Mouse (Mus musculus) liver, embryonic 11.5 days (tissue): Measurements from ENCODE around the gene Tas1r1. TPM values are rescaled to one million over a fixed set of nuclear protein-coding genes. Genes with fewer than 3 reads are reported as not detected.

Experiments used
- ATAC-seq: fragments of 200-750 bp; cut with Nextera tagmentation; replicated peaks from 2 replicates; pipeline ENCODE4 v1.8.0; 2017; ENCODE audit warnings: moderate number of reproducible peaks, mild to moderate bottlenecking, moderate TSS enrichment, moderate library complexity; ENCODE audit not compliant: low FRiP score
- DNase-seq: peaks from one replicate; pipeline ENCODE4 v3.0.0-alpha.2; 2017; ENCODE audit warnings: low spot score
- H3K27ac ChIP-seq: fragments of 300-500 bp; sonication (generic); 2 replicates; pipeline ENCODE4 v1.5.1; 2014; ENCODE audit warnings: mild to moderate bottlenecking, low read depth, low read length, control low read depth
- H3K27me3 ChIP-seq: fragments of 300-500 bp; sonication (generic); replicated peaks from 2 replicates; pipeline ENCODE4 v1.6.1; 2014; ENCODE audit warnings: low read length, mixed read lengths; ENCODE audit not compliant: control insufficient read depth, insufficient read depth
- H3K36me3 ChIP-seq: fragments of 300-500 bp; sonication (generic); 2 replicates; pipeline ENCODE4 v1.6.1; 2014; ENCODE audit warnings: mild to moderate bottlenecking, low read length, moderate library complexity, mixed read lengths; ENCODE audit not compliant: control insufficient read depth, insufficient read depth
- H3K4me1 ChIP-seq: fragments of 300-500 bp; sonication (generic); replicated peaks from 2 replicates; pipeline ENCODE4 v1.6.1; 2014; ENCODE audit warnings: low read length, mixed read lengths; ENCODE audit not compliant: control insufficient read depth, insufficient read depth
- H3K4me2 ChIP-seq: fragments of 300-500 bp; sonication (generic); 2 replicates; pipeline ENCODE4 v1.6.1; 2014; ENCODE audit warnings: mild to moderate bottlenecking, control low read depth, moderate library complexity
- H3K4me3 ChIP-seq: fragments of 300-500 bp; sonication (generic); 2 replicates; pipeline ENCODE4 v1.5.1; 2014; ENCODE audit warnings: low read depth, low read length, control low read depth
- H3K9ac ChIP-seq: fragments of 300-500 bp; sonication (generic); 2 replicates; pipeline ENCODE4 v1.6.1; 2014; ENCODE audit warnings: low read depth, low read length, control low read depth
- H3K9me3 ChIP-seq: fragments of 300-500 bp; sonication (generic); 2 replicates; pipeline ENCODE4 v1.6.1; 2016; ENCODE audit warnings: low read length, inconsistent platforms, mixed read lengths; ENCODE audit not compliant: control insufficient read depth
- WGBS: fragments of 180-500 bp; shearing (Covaris S2); extraction: QIAGEN DNeasy Blood & Tissue Kit; methylation state at CpG from one replicate; pipeline ENCODE4 v1.1.7; 2014; 5-methylcytosine and 5-hydroxymethylcytosine counted together
- polyA plus RNA-seq: library from polyadenylated mRNA; unstranded; fragments of >200 nt; fragmentation: Nextera tagmentation; extraction: Ambion mirVana; gene quantifications from 2 replicates; pipeline ENCODE4 v1.2.1, GENCODE M21; 2014

Tas1r1 gene
- polyA plus RNA-seq, 1 experiment from 2014 or later, result 0.21 TPM

DNA sequence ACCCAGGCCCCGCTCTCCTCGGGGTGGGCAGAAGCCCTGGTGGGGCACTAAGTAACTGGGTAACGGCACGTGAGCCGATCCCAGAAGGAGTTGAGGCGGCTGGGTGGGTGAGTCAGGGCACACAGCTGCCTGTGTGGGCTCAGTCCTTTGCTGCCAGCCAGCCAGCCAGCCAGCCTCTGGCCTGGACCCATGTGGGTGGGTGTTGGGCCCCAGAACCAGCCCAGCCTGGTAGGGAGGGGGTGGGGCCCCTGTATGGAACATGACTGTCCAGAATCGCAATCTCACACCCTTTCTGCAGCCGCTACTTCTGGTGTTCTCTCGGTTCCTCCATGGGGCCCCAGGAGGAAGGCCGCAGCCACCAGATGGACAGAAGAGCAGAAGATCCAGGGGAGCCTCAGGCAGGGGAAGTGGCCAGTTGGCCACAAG lies 39.8 kb upstream of the Tas1r1 start:
- 71% methylated on average over 10 of the region's 10 CpGs for WGBS
- Histone ChIP-seq H3K9ac (no peak overlapping the region), H3K4me3 (no peak overlapping the region), H3K4me1 (no peaks in the 10 kb centered on the region), H3K9me3 (no peaks in the 10 kb centered on the region), H3K27ac (no peak overlapping the region), H3K36me3 (no peaks in the 10 kb centered on the region), H3K4me2 (no peak overlapping the region), H3K27me3 (no peaks in the 10 kb centered on the region)
- DNase-seq (no peak), ATAC-seq (no peak)

DNA sequence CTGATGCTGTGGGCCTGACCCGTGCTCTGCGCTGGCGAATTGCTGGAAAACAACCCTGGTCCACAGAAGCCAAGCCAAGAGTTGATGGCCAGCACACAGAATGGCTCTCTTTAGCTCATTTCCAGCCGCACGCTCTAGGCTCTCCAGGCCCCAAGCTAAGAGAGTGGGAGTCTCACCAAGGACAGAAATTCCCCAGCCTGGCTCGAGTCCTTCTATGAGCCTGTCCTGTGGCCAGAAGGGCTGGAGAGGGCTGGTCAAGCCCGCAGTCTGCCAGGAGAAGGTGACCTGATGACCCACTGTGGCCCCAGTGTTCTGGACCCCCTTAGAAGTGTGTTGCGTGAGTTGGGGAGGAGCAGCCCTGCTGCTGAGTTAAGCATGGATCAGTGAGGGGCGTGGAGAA lies 38.8 kb upstream of the Tas1r1 start:
- Histone ChIP-seq H3K27me3 (no peaks in the 10 kb centered on the region), H3K36me3 (no peaks in the 10 kb centered on the region), H3K4me1 (no peaks in the 10 kb centered on the region), H3K9ac (no peak overlapping the region), H3K9me3 (no peaks in the 10 kb centered on the region), H3K27ac (no peak overlapping the region), H3K4me2 (no peak overlapping the region), H3K4me3 (no peak overlapping the region)
- ATAC-seq, result no peak
- no peak for DNase-seq
- WGBS, result 84% methylated on average over 9 of the region's 9 CpGs

DNA sequence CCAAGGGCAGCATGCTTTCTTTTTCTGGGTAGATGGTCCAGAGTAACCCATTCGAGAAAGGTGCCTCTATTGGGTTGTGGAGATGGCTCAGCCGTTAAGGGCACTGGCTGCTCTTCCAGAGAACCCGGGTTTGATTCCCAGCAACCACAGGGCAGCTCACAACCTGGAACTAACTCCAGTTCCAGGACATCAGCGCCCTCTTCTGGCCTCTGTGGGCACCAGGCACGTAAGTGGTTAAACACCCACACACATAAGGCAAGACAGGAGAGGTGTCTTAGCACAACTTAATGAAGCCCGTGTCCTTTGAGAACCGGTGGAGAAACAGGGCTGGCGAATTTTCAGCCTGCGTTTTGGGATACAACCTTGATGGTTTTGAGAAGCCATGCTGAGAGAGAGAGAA lies 36.2 kb upstream of the Tas1r1 start:
- H3K9me3 ChIP-seq, result no peaks in the 10 kb centered on the region
- H3K4me3 ChIP-seq, result no peak overlapping the region
- 83% methylated on average over 9 of the region's 9 CpGs for WGBS
- DNase-seq (no peak), ATAC-seq (no peak)
- H3K4me1 ChIP-seq, result no peaks in the 10 kb centered on the region; the same call in 1 of the 2 replicates
- no peaks in the 10 kb centered on the region for H3K36me3 ChIP-seq
- no peaks in the 10 kb centered on the region for H3K27me3 ChIP-seq
- H3K9ac ChIP-seq, result no peak overlapping the region
- no peak overlapping the region for H3K4me2 ChIP-seq
- no peak overlapping the region for H3K27ac ChIP-seq

DNA sequence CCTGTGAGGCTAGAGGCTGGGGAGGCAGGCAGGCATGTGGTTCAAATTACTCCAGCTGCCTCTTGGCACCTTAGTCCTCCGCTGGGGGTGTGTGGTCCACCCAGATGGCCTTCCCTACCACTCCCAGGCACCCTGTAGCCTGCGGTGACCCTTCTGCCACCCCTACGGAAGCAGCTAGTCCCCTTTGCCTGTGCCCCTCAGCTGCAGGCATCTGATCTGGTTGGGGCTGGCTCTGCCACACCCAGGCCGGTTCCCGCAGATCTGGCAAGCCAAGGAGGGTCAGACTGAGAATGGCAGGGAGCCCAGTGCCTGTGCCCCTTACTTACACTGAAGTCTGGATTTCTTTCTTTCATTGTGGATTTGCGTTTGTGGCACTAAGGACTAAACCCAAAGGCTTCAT lies 35.3 kb upstream of the Tas1r1 start:
- ATAC-seq, result no peak
- no peak overlapping the region for H3K27ac ChIP-seq
- H3K4me3 ChIP-seq, result no peak overlapping the region
- no peak overlapping the region for H3K4me2 ChIP-seq
- 80% methylated on average over 6 of the region's 6 CpGs for WGBS
- no peak overlapping the region for H3K9ac ChIP-seq
- H3K9me3 ChIP-seq, result no peaks in the 10 kb centered on the region
- no peaks in the 10 kb centered on the region for H3K36me3 ChIP-seq
- no peaks in the 10 kb centered on the region for H3K27me3 ChIP-seq
- DNase-seq, result no peak
- no peaks in the 10 kb centered on the region; the same call in 1 of the 2 replicates for H3K4me1 ChIP-seq

DNA sequence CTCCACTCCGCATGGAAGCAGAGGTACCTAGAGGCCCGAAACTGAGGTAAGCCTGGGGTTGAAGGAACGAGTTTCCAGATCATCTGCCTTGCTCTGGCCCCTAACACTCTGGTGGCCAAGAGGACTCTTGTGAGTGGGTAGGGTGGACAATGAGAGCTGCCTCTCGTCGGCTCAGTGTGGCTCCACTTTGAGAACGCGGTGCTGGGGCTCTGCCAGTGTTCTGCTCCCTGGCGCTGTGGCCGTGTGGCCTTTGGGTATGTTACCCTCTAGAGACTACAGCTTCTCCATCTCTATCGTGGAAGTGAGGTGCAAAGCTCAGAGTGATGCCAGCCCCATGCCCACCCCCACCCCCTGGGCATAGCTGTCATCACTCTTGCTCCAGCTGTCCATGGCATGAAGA lies 34.3 kb upstream of the Tas1r1 start:
- no peaks in the 10 kb centered on the region for H3K27me3 ChIP-seq
- H3K36me3 ChIP-seq, result no peaks in the 10 kb centered on the region
- H3K9me3 ChIP-seq, result no peaks in the 10 kb centered on the region
- H3K4me2 ChIP-seq, result no peak overlapping the region
- H3K27ac ChIP-seq, result no peak overlapping the region
- H3K4me3 ChIP-seq, result no peak overlapping the region
- no peak overlapping the region for H3K9ac ChIP-seq
- 62% methylated on average over 10 of the region's 10 CpGs for WGBS
- ATAC-seq, result no peak
- no peaks in the 10 kb centered on the region; the same call in 1 of the 2 replicates for H3K4me1 ChIP-seq
- DNase-seq, result no peak

DNA sequence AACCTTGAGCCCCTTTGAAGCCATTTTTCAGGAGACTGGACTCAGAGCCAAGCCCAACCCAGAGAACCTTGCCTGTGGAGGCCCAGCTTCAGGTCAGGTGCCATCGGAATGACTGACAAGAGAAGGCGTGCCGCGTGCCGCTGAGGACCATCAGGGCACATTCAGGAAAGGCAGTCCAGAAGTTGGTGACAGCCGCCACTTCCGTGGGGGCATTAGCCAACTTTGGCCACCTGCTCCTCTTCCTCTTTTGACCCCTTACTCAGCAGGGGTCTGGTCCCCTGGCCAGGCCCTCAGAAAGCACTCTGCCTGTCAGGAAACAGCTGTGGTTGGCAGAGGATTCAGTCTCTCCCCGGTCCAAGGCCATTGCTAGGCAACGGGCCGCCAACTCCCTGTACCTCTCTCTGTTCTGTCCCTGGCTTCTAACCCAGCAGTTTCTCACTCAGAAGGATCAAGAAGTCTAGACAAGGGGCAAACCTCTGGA lies 33.8 kb upstream of the Tas1r1 start, which contains the start of gene Plekhg5:
TSS of gene Plekhg5 (plus strand) at position 378 of the 481 bp plus-strand sequence.
- 47% methylated on average over 10 of the region's 10 CpGs for WGBS
- ATAC-seq, result no peak
- Histone ChIP-seq H3K4me2 (no peak within 1 kb of the TSS), H3K36me3 (no peaks in the 10 kb centered on the region), H3K27me3 (no peaks in the 10 kb centered on the region), H3K27ac (no peak within 1 kb of the TSS), H3K4me3 (no peak within 1 kb of the TSS), H3K9me3 (no peaks in the 10 kb centered on the region), H3K9ac (no peak within 1 kb of the TSS), H3K4me1 (no peaks in the 10 kb centered on the region; the same call in 1 of the 2 replicates)
- DNase-seq, result no peak

DNA sequence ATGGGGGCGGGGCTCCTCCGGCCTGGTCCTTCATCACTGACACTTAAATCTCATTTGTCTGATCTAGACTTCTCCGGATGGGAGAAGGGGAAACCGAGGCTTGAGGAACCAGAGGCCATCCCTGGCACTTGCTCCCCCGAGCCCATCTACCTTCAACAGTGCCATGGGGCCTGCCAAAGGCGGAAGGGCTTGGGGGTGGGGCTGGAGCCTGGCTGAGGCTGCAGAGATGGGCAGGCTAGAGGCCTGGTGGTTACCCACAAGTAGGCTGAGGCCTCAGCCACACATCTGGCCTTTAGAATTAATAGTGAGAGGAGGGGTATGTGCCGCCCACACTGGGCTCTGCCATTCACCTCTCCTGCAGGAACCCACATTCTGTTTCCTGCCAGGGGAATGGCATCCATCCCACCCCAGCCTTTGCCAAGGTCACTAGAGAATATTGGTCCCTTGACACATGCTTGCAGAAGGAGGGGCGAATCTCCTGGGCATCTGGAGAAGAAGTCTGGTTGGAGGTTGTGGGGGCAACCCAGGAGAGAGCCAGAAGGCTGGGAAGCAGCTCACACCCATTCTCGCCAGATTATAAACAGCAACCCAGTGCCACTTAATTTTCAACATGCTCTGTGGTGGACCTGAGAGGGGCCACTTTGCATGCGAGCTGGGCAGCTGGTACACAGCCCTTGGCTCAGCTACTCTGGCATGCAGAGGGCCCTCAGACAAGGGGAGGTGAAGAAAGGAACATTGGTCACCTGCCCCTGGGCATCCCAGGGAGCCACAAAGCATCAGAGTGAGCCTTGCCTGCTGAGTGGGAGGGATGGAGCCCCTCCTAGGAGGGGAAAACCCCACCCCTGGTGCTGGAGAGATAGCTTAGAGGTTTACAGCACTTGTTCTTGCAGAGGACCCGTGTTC lies 32.4 kb upstream of the Tas1r1 start:
- no peak overlapping the region for H3K4me2 ChIP-seq

DNA sequence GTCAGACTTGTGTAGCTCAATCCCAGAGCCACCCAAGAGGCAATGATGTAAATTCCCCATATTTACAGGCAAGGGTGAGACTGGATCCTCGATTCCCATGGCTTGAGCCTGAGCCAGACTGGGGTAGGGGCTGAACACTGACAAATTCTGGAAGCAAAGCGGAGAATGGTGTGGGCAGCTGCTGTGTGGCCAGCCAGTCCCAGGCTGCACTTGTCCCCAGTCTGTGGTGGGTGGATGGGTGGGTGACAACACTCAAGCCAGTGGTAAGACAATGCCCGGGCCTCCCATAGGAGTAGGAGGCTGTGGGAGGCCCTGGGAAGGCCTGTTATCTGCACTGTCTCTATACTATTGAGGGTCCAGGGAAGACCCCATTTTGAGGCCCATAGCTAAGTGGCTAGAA lies 30.9 kb upstream of the Tas1r1 start:
- H3K27me3 ChIP-seq, result no peaks in the 10 kb centered on the region
- H3K4me1 ChIP-seq, result no peaks in the 10 kb centered on the region; the same call in 1 of the 2 replicates
- no peak overlapping the region for H3K4me2 ChIP-seq
- H3K27ac ChIP-seq, result no peak overlapping the region
- no peak for DNase-seq
- no peak overlapping the region for H3K9ac ChIP-seq
- no peaks in the 10 kb centered on the region for H3K9me3 ChIP-seq
- no peak overlapping the region for H3K4me3 ChIP-seq
- ATAC-seq, result no peak
- H3K36me3 ChIP-seq, result no peaks in the 10 kb centered on the region
- WGBS, result 91% methylated on average over 3 of the region's 3 CpGs

More for the DNA sequence above, 32.4 kb upstream of the Tas1r1 start:
- Histone ChIP-seq H3K4me1 (no peaks in the 10 kb centered on the region; the same call in 1 of the 2 replicates), H3K9ac (no peak overlapping the region), H3K4me3 (no peak overlapping the region), H3K27me3 (no peaks in the 10 kb centered on the region), H3K27ac (no peak overlapping the region), H3K36me3 (no peaks in the 10 kb centered on the region), H3K9me3 (no peaks in the 10 kb centered on the region)
- ATAC-seq (no peak), DNase-seq (no peak)
- 56% methylated on average over 11 of the region's 11 CpGs for WGBS
